Mouse (Mus musculus): Measurements from ENCODE around the gene Nipal4. TPM values are rescaled to one million over a fixed set of nuclear protein-coding genes. Genes with fewer than 3 reads are reported as not detected.

The Nipal4 gene
- polyA plus RNA-seq (2014; fragmentation: Nextera tagmentation; extraction: Ambion mirVana), result 0.64 and 0.69 TPM in 2 replicates

DNA sequence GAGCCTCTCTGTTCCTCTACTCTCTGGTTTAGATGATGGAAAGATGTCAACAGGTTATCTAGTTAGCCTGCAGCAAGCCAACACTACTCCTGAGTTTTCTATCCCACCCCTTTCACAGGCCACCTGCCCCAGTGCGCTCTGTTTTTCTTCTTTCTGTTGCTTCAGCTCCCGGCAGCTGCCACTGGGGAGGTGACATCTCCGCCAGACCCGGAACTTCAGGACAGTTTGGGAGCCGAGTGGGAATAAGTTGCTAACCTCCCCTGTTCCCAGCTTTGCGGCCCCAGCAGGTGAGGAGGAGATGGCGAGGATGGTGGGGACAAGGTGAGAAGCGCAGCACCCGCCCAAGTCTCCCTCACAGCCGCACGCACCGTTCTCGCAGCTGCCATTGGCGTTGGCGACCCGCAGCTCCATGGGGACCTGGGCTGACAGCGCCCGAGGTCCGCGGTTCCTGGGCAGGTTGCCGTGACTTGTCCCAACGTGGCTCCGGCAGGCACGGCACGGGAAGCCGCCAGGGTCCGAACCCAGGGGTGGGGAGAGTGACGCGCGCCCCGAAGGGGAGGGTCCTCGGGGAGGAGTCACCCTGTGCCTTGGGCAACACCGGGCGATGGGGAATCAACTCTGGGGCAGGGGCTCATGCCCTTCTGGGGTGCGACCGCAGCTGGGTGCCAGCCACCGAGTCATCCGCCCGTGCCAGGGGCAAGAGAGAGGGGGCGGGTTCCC lies at the start of gene Nipal4:
Nipal4 (minus strand) TSS at position 643 of the 720 bp plus-strand sequence.
- ATAC-seq (ENCODE audit: insufficient read depth, low FRiP score, low TSS enrichment) (no peak; the same call in 1 of the 2 replicates), DNase-seq (ENCODE audit: low spot score) (peak; percentile 17)
- Histone ChIP-seq H3K4me2 (ENCODE audit: low read depth) (peak within 1 kb of the TSS; percentile 78), H3K9me3 (ENCODE audit: control insufficient read depth, low read length) (no peaks in the 10 kb centered on the region), H3K27me3 (ENCODE audit: control insufficient read depth, insufficient read depth, low read length) (peaks cover 3% of the 10 kb centered on the region; the same call in 1 of the 2 replicates), H3K4me3 (ENCODE audit: low read depth, low read length) (peak within 1 kb of the TSS; percentile 31), H3K9ac (ENCODE audit: low read length) (0 out of 2 replicates have a peak within 1 kb of the TSS, but pooled peaks have one; percentile 15), H3K27ac (ENCODE audit: low read depth, low read length) (no peak within 1 kb of the TSS), H3K4me1 (ENCODE audit: control insufficient read depth, insufficient read depth, low read length) (no peaks in the 10 kb centered on the region), H3K36me3 (ENCODE audit: control insufficient read depth, insufficient read depth, low read length) (no peaks in the 10 kb centered on the region)
- WGBS, result 3% methylated on average over 40 of the region's 40 CpGs

GRCm38 (mm10) chr11:46215354-46215753 lies 49.0 kb upstream of the Nipal4 start:
- WGBS, result 28% methylated on average over 3 of the region's 3 CpGs

DNA sequence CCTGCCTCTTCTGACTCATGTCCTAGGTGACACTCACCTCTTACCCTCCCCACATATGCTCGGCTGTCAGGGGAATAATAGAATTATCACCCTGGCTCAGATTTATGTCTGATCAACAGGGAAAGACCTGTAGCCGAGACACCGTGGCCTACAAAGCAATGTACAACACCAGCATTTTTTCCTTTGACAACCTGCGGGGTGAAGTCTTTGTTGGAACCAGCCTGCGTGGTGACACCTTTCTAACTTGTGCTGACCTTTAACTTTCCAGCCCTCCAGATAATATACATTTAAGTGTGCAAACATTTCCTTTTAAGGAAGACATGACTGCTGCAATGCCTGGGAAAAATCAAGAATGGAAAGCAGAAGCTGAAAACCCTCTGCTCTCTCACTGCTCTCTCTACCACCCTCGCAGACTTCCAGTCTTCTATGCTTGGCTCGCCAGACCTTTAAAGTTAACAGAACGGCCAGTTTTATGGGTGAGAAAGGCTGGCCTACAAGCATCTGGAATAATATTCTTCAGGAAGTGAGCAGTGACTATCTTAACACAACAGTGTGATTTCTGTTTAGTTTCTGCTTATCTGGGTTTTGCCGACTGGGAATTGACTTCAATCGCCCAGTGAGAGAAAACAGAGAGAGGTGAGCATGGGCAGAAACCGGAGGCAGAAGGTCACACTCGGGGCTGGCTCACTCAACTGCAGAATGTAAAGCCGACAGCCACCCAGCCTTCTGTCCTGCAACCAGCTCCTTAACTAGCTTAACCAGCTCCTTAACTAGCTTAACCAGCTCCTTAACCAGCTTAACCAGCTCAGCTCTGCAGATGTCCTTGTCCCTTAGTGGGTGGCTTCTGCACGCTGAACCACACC lies 48.3 kb upstream of the Nipal4 start:
- H3K4me1 ChIP-seq (ENCODE audit: control insufficient read depth, insufficient read depth, low read length), result peaks cover 21% of the 10 kb centered on the region
- no peak overlapping the region for H3K4me2 ChIP-seq (ENCODE audit: low read depth)
- H3K9ac ChIP-seq (ENCODE audit: low read length), result no peak overlapping the region
- 63% methylated on average over 14 of the region's 14 CpGs for WGBS
- no peak overlapping the region for H3K4me3 ChIP-seq (ENCODE audit: low read depth, low read length)
- DNase-seq (ENCODE audit: low spot score) (no peak), ATAC-seq (ENCODE audit: insufficient read depth, low FRiP score, low TSS enrichment) (no peak)
- no peaks in the 10 kb centered on the region for H3K9me3 ChIP-seq (ENCODE audit: control insufficient read depth, low read length)
- no peaks in the 10 kb centered on the region for H3K36me3 ChIP-seq (ENCODE audit: control insufficient read depth, insufficient read depth, low read length)
- no peaks in the 10 kb centered on the region for H3K27me3 ChIP-seq (ENCODE audit: control insufficient read depth, insufficient read depth, low read length)
- H3K27ac ChIP-seq (ENCODE audit: low read depth, low read length), result peak overlapping the region; percentile 21

More at GRCm38 (mm10) chr11:46215354-46215753, 49.0 kb upstream of the Nipal4 start:
- peak; percentile 81 for DNase-seq (ENCODE audit: low spot score)
- no peak overlapping the region for H3K4me2 ChIP-seq (ENCODE audit: low read depth)
- H3K27ac ChIP-seq (ENCODE audit: low read depth, low read length), result no peak overlapping the region
- no peaks in the 10 kb centered on the region for H3K27me3 ChIP-seq (ENCODE audit: control insufficient read depth, insufficient read depth, low read length)
- H3K36me3 ChIP-seq (ENCODE audit: control insufficient read depth, insufficient read depth, low read length), result no peaks in the 10 kb centered on the region
- H3K4me3 ChIP-seq (ENCODE audit: low read depth, low read length), result no peak overlapping the region
- ATAC-seq (ENCODE audit: insufficient read depth, low FRiP score, low TSS enrichment), result peak; percentile 46
- H3K9ac ChIP-seq (ENCODE audit: low read length), result no peak overlapping the region
- peaks cover 21% of the 10 kb centered on the region for H3K4me1 ChIP-seq (ENCODE audit: control insufficient read depth, insufficient read depth, low read length)
- no peaks in the 10 kb centered on the region for H3K9me3 ChIP-seq (ENCODE audit: control insufficient read depth, low read length)

DNA sequence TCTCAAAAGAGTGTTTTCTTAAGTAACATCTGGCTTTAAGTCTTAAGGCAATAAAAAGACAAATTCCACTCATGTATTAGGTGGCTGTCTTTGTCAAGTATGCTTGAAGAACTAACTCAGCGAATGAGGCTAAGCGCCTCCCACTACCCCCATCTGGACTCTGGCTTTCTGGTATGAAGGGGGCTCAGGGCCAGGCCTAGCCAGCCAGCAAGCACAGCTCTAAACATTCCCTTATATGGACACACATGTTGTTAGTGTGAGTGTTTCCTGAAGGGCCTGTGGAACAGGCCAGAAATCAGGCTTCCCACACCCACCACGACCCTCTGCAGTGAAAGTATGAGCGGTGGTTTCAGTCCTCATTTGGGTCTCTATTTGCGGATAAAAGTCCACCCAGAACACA lies 47.5 kb upstream of the Nipal4 start:
- Histone ChIP-seq H3K36me3 (ENCODE audit: control insufficient read depth, insufficient read depth, low read length) (no peaks in the 10 kb centered on the region), H3K9ac (ENCODE audit: low read length) (no peak overlapping the region), H3K4me3 (ENCODE audit: low read depth, low read length) (no peak overlapping the region), H3K27me3 (ENCODE audit: control insufficient read depth, insufficient read depth, low read length) (no peaks in the 10 kb centered on the region), H3K4me1 (ENCODE audit: control insufficient read depth, insufficient read depth, low read length) (peaks cover 20% of the 10 kb centered on the region), H3K4me2 (ENCODE audit: low read depth) (no peak overlapping the region), H3K9me3 (ENCODE audit: control insufficient read depth, low read length) (no peaks in the 10 kb centered on the region), H3K27ac (ENCODE audit: low read depth, low read length) (peak overlapping the region; percentile 21)
- DNase-seq (ENCODE audit: low spot score), result no peak
- no peak for ATAC-seq (ENCODE audit: insufficient read depth, low FRiP score, low TSS enrichment)
- WGBS, result 72% methylated on average over 5 of the region's 5 CpGs

- no peak overlapping the region for H3K27ac ChIP-seq (ENCODE audit: low read depth, low read length)
- no peaks in the 10 kb centered on the region for H3K9me3 ChIP-seq (ENCODE audit: control insufficient read depth, low read length)
- H3K36me3 ChIP-seq (ENCODE audit: control insufficient read depth, insufficient read depth, low read length), result no peaks in the 10 kb centered on the region
- H3K4me2 ChIP-seq (ENCODE audit: low read depth), result no peak overlapping the region
- no peak for ATAC-seq (ENCODE audit: insufficient read depth, low FRiP score, low TSS enrichment)
- DNase-seq (ENCODE audit: low spot score), result no peak
- peaks cover 18% of the 10 kb centered on the region for H3K4me1 ChIP-seq (ENCODE audit: control insufficient read depth, insufficient read depth, low read length)
- no peak overlapping the region for H3K4me3 ChIP-seq (ENCODE audit: low read depth, low read length)
- no peaks in the 10 kb centered on the region for H3K27me3 ChIP-seq (ENCODE audit: control insufficient read depth, insufficient read depth, low read length)
- no peak overlapping the region for H3K9ac ChIP-seq (ENCODE audit: low read length)
- WGBS, result 31% methylated on average over 3 of the region's 3 CpGs
Observed at GRCm38 (mm10) chr11:46211858-46212257, 45.5 kb upstream of the Nipal4 start.

GRCm38 (mm10) chr11:46209884-46210283 lies 43.6 kb upstream of the Nipal4 start:
- Histone ChIP-seq H3K36me3 (ENCODE audit: control insufficient read depth, insufficient read depth, low read length) (no peaks in the 10 kb centered on the region), H3K4me1 (ENCODE audit: control insufficient read depth, insufficient read depth, low read length) (peaks cover 16% of the 10 kb centered on the region), H3K9me3 (ENCODE audit: control insufficient read depth, low read length) (no peaks in the 10 kb centered on the region), H3K4me3 (ENCODE audit: low read depth, low read length) (no peak overlapping the region), H3K27me3 (ENCODE audit: control insufficient read depth, insufficient read depth, low read length) (no peaks in the 10 kb centered on the region), H3K27ac (ENCODE audit: low read depth, low read length) (no peak overlapping the region), H3K9ac (ENCODE audit: low read length) (no peak overlapping the region), H3K4me2 (ENCODE audit: low read depth) (no peak overlapping the region)
- 58% methylated on average over 2 of the region's 2 CpGs for WGBS
- DNase-seq (ENCODE audit: low spot score), result no peak
- ATAC-seq (ENCODE audit: insufficient read depth, low FRiP score, low TSS enrichment), result no peak

- DNase-seq (ENCODE audit: low spot score) (no peak), ATAC-seq (ENCODE audit: insufficient read depth, low FRiP score, low TSS enrichment) (no peak)
- Histone ChIP-seq H3K4me3 (ENCODE audit: low read depth, low read length) (no peak overlapping the region), H3K27ac (ENCODE audit: low read depth, low read length) (no peak overlapping the region), H3K4me1 (ENCODE audit: control insufficient read depth, insufficient read depth, low read length) (0 out of 2 replicates have a peak, but pooled peaks cover 2% of the 10 kb centered on the region), H3K9me3 (ENCODE audit: control insufficient read depth, low read length) (no peaks in the 10 kb centered on the region), H3K4me2 (ENCODE audit: low read depth) (no peak overlapping the region), H3K36me3 (ENCODE audit: control insufficient read depth, insufficient read depth, low read length) (no peaks in the 10 kb centered on the region), H3K9ac (ENCODE audit: low read length) (no peak overlapping the region), H3K27me3 (ENCODE audit: control insufficient read depth, insufficient read depth, low read length) (no peaks in the 10 kb centered on the region)
- WGBS, result 52% methylated on average over 17 of the region's 17 CpGs
Observed at GRCm38 (mm10) chr11:46205639-46206409, 39.5 kb upstream of the Nipal4 start.

- DNase-seq (ENCODE audit: low spot score), result no peak
- H3K27me3 ChIP-seq (ENCODE audit: control insufficient read depth, insufficient read depth, low read length), result no peaks in the 10 kb centered on the region
- no peak overlapping the region for H3K4me2 ChIP-seq (ENCODE audit: low read depth)
Observed at GRCm38 (mm10) chr11:46204841-46205240, 38.5 kb upstream of the Nipal4 start.

More at GRCm38 (mm10) chr11:46204841-46205240, 38.5 kb upstream of the Nipal4 start:
- H3K9me3 ChIP-seq (ENCODE audit: control insufficient read depth, low read length), result no peaks in the 10 kb centered on the region
- no peak for ATAC-seq (ENCODE audit: insufficient read depth, low FRiP score, low TSS enrichment)
- no peak overlapping the region for H3K4me3 ChIP-seq (ENCODE audit: low read depth, low read length)
- no peak overlapping the region for H3K9ac ChIP-seq (ENCODE audit: low read length)
- no peak overlapping the region for H3K27ac ChIP-seq (ENCODE audit: low read depth, low read length)
- no peaks in the 10 kb centered on the region for H3K36me3 ChIP-seq (ENCODE audit: control insufficient read depth, insufficient read depth, low read length)
- WGBS, result 88% methylated on average over 9 of the region's 9 CpGs
- H3K4me1 ChIP-seq (ENCODE audit: control insufficient read depth, insufficient read depth, low read length), result 0 out of 2 replicates have a peak, but pooled peaks cover 2% of the 10 kb centered on the region

All from neural tube, embryonic 11.5 days (tissue).